Mouse (Mus musculus): Measurements from ENCODE around the gene Hdgf.

DNA sequence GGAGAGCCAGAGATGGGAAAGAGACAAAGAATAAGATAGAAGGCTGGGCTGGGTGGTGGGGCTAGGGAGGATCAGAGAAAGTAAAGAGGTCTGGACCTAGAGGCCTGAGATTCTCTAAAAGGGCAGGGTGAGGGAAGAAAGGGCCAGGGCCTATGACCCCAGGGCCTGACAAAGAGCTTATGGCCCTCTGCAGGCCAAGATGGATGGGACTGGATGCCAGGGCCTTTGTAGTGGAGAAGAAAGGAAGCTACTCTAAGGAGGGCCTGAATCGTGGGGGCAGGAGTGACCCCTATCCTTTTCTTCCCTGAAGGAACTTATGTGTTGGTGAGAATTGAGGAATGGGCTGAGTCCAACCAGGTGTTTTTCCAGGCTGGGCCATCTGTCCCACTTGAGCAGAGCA lies 51.9 kb downstream of the Hdgf start:
- TF ChIP-seq POLR2A (IDR thresholded peaks at IDR 0.05; ENCODE audit: insufficient read depth, low read depth, low read length) (no peak), CTCF (IDR thresholded peaks at IDR 0.05; ENCODE audit: insufficient read depth, low read depth, low read length) (no peak)

All from olfactory bulb, adult 2 months (tissue).